Mouse (Mus musculus) layer of hippocampus, postnatal 14 days (tissue): ENCODE results near the gene F830045P16Rik. TPM values are rescaled to one million over a fixed set of nuclear protein-coding genes. Genes with fewer than 3 reads are reported as not detected.

ENCODE experiments used
- DNase-seq, 2 experiments: peaks; one replicate each; pipeline ENCODE4 v3.0.0; 2021 to 2022; ENCODE audit warnings: low spot score in 2 of 2, mixed read lengths in 1 of 2
- total RNA-seq, 2 experiments: library from RNA; stranded (reverse); gene quantifications; 2 replicates each; pipeline ENCODE4 v1.2.3; 2021

Gene F830045P16Rik
- total RNA-seq, 2 experiments from 2014 or later = 0.32 to 0.38 TPM

GRCm38 (mm10) chr2:129546772-129547171 lies 10.4 kb upstream of the F830045P16Rik start:
- DNase-seq = no peak

DNA sequence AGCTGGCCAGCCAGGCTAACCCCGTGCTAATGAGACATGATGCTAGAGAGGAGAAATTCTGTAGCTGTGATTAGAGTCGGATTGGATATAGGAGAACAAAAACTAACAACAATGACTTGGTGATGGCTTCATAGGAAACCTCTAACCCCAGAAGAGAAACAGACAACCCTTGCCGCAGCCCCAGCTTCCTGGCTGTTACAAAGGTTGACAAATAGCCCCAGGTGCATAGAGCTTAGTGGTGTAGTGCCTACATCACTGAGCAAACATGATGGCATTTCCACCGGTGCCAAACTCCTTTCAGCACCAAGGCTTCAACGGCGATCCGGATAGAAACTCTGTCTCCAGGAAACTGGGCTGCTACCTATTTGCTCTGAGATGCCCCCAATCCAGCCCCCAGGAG lies 9.2 kb upstream of the F830045P16Rik start:
- DNase-seq = no peak

DNA sequence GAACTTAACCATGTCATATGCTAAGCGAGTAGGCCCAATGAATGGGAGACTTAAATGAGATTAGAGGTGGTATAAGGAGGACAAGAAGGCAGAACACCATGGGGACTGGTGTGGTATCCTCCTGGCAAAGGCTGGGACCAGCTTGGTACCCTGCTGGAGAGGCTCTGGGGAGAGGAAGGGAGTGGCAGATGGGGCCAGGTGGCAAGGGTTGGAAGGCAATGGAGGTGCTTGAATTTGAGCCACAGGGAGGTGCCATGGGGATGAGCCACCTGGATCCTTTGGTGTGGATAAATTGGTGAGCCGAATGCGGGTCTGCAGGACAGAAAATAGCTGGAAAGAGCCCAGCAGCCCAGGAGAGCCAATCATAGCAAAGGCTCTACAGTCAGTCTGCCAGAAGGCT lies 8.5 kb upstream of the F830045P16Rik start:
- peak in 1 of 2 experiments; percentile 72 for DNase-seq

DNA sequence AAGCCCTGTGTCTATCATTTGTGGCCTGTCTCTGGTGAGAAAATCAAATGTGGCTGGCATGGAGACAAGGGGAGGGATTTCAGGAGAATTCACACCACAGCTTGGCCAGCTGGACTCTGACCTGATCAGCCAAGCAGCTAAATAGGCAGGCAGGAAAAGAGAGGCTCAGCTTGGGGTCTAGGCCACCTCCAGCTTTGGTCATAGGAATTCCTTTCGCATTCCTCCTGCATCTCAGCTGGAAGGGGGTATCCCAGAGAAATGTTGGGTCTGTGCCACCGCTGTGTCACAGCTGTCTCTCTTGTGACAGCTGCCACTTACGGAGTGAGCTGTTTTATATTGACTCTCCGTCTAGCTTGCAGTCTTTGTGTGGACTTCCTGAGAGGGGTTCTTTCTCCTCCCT lies 8.0 kb upstream of the F830045P16Rik start:
- peak in 1 of 2 experiments; percentile 57 for DNase-seq

- no peak for DNase-seq
Measured at GRCm38 (mm10) chr2:129540036-129540435, 3.6 kb upstream of the F830045P16Rik start.

DNA sequence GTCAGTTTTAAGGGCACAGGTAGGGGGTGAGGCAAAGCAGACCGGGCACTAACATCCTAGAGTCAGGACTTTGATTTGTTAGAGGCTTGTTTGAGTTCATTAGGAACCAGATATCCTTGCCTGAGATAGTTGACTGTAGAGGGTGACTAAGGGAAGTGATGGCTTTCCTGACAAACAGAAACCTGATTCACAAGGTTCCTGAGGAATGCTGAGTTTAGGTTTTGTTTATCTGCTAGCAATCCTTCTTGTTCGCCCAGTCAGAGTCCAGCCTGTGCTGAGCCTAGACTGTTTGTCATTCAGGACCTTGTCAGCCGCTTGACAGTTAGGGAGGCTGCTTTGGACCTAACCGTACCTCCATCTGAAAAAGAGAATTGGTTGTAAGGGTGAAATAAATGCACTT lies 2.8 kb upstream of the F830045P16Rik start:
- DNase-seq = no peak

DNA sequence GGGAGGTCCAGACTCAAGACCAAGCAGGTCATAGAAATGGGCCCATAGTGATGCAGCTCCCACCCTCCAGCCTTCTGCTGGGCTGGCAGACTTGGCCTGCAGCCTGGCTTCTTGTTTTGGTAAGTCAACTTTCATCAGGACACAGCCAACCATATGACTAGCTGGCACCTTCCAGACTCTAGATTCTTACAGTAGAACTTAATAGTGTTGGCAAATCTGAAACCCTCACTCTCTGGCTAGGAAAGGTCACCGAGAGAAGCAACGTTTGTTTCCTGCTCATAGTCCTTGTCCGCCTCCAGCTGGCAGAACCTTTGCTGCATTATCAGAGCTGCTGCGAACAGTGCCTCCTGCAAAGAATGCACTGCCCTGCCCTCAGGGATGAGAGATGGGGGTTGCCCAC lies 1.5 kb upstream of the F830045P16Rik start:
- no peak for DNase-seq

DNA sequence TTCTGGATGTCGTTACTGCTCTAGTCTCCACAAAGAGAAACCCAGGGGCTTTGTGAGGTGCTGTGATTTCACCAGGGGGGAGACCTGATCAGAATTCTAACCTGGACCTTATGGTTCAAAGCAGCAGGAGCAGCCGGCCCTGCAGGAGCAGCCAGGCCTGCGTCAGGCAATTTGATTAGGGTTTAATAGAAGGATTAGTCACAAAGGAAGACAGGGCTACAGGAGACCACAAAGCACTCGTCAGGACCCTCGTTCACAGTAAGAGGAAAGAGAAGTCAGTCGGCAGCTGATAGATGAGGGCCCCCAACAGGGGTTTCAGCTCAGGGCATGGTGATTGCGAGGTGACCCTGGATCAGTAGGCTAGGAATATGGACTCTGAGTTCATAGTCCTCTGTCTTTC lies 958 bp upstream of the F830045P16Rik start:
- DNase-seq = no peak

DNA sequence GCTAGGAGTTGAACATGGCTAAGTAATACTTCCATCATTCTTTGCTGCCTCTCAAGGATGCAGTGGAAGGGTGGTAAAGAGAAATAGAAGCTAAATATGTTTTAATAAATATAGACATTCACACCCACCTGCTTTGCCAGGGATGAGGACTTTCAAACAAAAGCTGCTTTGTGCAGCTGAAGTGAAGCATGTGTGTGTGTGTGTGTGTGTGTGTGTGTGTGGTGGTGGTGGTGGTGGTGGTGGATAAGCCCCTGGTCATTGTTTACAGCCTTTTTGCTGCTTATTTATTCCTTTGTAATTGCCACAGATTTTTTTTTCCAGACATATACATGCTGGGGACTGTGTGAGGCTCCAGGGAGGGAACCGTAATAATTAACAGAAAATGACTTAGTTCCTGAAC lies 524 bp upstream of the F830045P16Rik start:
- DNase-seq = no peak

GRCm38 (mm10) chr2:129534886-129535591 lies 1.4 kb downstream of the F830045P16Rik start:
- no peak for DNase-seq

DNA sequence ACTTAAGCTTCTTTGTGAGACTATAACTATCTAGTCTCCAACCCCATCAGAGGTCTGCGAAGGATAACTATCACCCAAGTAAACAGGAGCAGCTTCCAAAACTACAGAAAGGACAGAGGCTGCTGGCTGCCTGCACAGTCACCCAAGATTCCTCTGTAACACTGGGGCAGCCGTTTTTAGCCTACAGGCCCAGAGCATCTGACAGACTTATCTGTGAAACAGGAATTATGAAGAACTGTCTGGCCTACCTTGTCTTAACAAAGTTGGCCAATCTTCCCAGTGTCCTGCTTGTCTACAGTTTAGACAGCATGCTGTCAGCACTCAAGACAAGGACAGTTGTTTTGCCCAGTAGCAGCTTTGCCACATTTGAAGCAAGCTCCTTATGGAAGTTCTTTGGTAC lies 4.5 kb downstream of the F830045P16Rik start:
- no peak for DNase-seq

- no peak for DNase-seq
Measured at GRCm38 (mm10) chr2:129531102-129531501, 5.3 kb downstream of the F830045P16Rik start.

DNA sequence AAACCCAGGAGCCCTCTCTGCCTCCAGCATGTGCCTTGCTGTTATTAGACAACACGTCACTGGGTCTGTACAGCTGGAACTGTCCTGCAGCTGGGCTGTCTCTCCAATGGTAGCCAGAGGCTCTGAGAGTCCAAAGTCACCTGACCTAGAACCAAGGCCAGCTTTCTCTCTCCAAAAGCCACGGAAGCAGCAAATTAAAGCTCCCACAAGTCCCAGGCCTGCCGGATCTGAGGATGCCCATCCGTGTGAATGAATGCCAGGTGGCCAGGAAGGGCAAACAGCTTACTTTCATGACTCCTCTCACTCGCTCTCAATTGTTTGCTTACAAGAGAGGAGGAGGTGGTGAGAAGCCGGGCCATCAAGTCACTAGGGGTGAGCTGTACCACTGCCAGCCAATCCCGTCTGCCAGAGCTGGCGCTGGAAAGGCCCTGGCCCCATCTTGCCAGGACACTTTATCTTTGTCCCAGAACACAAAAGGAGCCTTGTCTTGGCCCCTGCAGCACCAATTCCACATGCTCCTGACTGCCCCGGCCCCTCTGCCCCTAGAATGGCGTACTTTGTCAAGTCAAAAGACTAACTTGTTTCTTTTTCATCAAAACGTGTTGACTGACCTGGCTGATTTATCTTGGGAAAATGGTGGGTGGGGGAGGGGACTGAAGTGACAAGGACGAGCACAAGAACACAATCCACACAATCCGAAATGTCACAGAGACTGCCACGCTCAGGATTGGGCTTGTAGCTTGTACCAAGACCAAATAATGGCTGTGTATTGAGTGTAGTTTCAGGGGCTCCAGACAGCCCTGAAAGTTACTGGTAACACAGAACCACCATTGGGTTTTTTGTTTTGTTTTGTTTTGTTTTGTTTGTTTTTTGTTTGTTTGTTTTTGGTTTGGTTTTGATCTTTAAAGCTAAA lies 6.8 kb downstream of the F830045P16Rik start:
- peak; percentile 48 to 58 for DNase-seq

GRCm38 (mm10) chr2:129527916-129528315 lies 8.5 kb downstream of the F830045P16Rik start:
- no peak for DNase-seq

GRCm38 (mm10) chr2:129526322-129526721 lies 10.1 kb downstream of the F830045P16Rik start:
- no peak for DNase-seq

DNA sequence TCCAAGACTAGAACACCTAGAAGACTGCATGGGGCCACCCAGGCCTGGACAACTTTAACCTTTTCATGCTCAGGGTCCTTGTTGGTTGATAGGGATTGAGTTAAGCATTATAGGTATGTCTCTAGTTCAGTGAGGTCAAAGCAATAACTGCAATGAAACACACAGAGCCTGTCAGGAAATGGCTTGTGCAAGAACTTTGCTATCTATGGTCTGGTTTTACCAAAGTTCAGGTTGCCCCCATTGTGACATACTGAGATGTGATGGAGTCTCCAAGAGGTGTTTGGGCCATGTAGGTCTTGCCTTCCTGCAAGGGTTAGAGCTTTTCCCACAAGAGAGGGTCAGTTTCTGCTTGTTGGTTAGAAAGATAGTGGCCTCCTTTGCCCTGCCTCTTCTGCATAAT lies 10.8 kb downstream of the F830045P16Rik start:
- DNase-seq = no peak

- DNase-seq = no peak
Measured at GRCm38 (mm10) chr2:129518526-129518925, 17.9 kb downstream of the F830045P16Rik start.

GRCm38 (mm10) chr2:129514923-129515920 lies 21.2 kb downstream of the F830045P16Rik start:
- DNase-seq = no peak

GRCm38 (mm10) chr2:129514401-129514667 lies 22.1 kb downstream of the F830045P16Rik start:
- no peak for DNase-seq

GRCm38 (mm10) chr2:129513546-129514400 lies 22.6 kb downstream of the F830045P16Rik start:
- no peak for DNase-seq
